Mouse (Mus musculus): ENCODE measurements around the gene Stambpl1. TPM values are rescaled to one million over a fixed set of nuclear protein-coding genes. Genes with fewer than 3 reads are reported as not detected.

The Stambpl1 gene
- total RNA-seq, 2 experiments from 2014 or later = 3.3 to 3.6 TPM

GRCm38 (mm10) chr19:34268991-34269390 lies 77.0 kb downstream of the Stambpl1 start:
- intact Hi-C loops (cut with DNase I) = no loop called here
- DNase-seq (ENCODE audit: low spot score) = no peak

DNA sequence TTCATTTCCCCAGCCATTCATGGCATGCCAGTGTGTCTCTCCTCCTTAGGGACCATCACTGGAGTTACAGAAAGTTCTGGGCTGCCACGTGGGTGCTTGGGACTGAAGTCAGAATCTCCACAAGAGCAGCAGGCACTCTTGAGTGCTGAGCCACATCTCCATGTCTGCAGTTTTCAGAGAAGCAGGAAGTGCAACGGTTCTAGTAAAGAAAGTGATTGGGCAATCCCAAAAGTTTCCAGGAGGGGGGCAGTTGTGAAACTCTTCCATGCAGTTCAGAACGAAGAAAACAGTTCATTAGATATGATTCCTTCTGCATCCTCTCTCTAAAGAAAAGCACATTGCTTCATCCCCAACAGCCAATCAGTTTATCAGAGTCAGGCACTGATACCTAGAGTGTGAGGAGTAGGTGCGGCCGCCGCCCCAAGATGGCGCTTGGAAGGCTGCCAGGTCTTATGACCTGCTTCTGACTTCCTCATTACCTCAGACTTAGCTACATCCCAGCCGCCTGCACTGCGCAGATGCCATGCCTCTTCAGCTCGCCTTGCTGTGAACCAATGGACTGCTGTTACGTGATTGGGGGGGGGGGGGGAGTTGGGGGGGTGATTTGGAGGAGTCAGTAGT lies 78.2 kb downstream of the Stambpl1 start:
- intact Hi-C loops (cut with DNase I) = no loop called here
- no peak for DNase-seq (ENCODE audit: low spot score)

DNA sequence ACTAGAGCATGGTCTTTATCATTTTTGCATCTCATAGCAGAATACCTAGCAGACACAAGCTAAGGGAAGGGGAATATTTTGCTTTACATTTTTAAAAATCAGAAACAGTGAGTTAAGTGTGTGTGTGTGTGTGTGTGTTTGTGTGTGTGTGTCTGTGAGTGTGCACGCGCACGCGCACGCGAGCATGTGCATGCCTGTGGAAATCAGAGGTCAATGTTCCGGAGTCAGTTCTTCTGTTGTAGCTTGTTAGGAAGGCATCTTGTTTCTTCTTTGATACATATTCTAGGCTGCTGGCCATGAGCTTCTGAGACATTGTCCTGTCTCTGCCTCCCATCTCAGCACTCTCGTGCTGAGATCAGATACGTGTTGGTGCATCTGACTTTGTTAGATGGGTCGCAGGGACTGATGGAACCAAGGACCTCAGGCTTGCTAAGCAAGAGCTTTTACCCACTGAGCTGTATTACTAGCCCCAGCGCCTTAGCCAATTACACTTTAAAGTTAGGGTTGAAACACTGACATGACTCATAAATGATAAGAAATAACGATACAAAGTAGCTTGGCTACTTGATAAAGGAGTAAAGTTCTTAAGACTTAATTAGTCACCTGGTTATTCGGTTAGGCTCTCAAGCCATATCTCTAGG lies 78.9 kb downstream of the Stambpl1 start:
- intact Hi-C loops (cut with DNase I) = no loop called here

GRCm38 (mm10) chr19:34273073-34273472 lies 81.0 kb downstream of the Stambpl1 start:
- intact Hi-C loops (cut with DNase I) = no loop called here
- no peak for DNase-seq (ENCODE audit: low spot score)

More for the DNA sequence above, 78.9 kb downstream of the Stambpl1 start:
- no peak for DNase-seq (ENCODE audit: low spot score)

DNA sequence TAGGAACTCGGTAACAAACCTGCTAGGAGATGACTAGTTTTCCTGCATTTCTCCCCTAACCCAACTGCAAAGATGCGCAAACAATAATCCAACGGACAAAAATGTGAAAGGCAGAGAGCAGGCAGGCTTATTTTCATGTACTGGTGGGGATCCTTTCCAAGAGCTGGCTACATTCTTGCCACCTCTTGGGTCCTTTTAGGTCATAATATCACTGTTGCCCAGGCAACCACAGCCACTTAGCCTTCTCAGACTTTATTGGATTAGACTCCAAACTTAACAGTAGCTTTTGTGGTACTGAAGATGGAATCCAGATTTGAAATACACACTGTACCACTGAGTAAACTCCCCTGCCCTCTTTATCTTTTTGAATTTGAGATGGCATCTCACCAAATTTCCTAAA lies 86.0 kb downstream of the Stambpl1 start:
- intact Hi-C loops (cut with DNase I) = no loop called here
- no peak for DNase-seq (ENCODE audit: low spot score)

- intact Hi-C loops (cut with DNase I) = loop anchor here (1.0 kb wide), 1 partner anchor 39 kb away; no protein-coding TSS in a partner anchor
- DNase-seq (ENCODE audit: low spot score) = no peak
These were observed 91.6 kb downstream of the Stambpl1 start for GRCm38 (mm10) chr19:34283614-34284013.

DNA sequence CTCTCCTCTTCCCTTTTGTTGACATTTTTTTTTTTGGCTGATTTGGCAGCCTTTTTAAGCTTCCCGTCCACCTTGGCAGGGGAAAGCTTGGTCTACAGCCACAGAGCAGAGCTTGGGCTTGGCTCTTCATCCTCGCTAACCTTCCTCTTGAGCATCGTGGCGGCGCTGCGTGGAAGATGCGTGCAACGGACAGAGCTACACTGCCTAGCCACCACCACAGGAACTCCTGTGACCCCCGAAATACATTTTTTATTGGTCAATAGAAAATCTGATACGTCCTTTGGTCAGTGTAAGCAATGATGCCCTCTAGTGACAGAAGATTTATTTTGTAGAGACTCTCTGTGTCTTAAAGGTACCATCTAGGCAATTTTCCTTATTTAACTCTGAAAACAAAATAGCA lies 92.4 kb downstream of the Stambpl1 start:
- DNase-seq (ENCODE audit: low spot score) = no peak
- intact Hi-C loops (cut with DNase I) = loop anchor here (1.0 kb wide), 1 partner anchor 40 kb away; no protein-coding TSS in a partner anchor

DNA sequence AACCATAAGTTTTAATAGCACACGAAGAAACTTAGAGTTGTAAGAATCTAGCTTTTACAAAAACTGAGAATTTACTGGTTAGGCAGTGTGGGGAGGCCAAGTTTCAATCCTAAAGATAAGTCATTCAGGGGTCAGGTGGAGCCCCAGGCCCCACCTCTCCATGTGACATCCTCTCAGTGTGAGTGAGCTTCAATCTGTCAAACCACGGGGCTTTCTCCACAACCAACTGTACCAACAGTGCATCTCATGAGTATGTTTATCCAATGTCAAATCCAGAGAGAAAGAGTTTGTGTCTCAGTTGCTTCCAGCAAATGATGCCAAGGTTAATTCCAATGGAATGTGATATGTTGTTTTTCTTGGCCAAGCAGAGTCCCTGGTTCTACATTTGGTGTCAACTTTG lies 92.8 kb downstream of the Stambpl1 start:
- DNase-seq (ENCODE audit: low spot score) = no peak
- intact Hi-C loops (cut with DNase I) = loop anchor here (1.0 kb wide), 1 partner anchor 41 kb away; no protein-coding TSS in a partner anchor

DNA sequence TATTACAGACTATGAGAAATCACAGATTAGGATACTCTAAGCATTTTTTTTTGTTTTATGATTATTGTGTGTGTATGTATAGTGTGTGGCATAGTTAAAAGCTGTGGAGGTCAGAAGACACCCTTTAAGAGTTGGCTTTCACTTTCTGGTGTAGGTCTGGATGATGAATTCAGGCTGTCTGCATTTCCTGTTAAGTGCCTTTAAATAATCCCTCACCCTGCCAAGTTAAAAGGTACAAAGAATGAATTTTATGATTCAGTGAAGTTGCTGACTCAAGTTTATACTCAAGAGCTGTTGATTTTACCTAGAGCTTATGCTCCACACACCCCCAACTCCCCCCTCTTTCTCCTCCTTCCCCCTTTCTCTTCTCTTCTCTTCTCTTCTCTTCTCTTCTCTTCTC lies 95.2 kb downstream of the Stambpl1 start:
- intact Hi-C loops (cut with DNase I) = no loop called here
- no peak for DNase-seq (ENCODE audit: low spot score)

- no peak for DNase-seq (ENCODE audit: low spot score)
- intact Hi-C loops (cut with DNase I) = no loop called here
These were observed 95.8 kb downstream of the Stambpl1 start for GRCm38 (mm10) chr19:34287656-34288415.

- no peak for DNase-seq (ENCODE audit: low spot score)
- intact Hi-C loops (cut with DNase I) = no loop called here
These were observed 96.7 kb downstream of the Stambpl1 start for GRCm38 (mm10) chr19:34288696-34289095.

Other genes with a start within 250 kb of the Stambpl1 start
- not detected for gene Lipf, start 231.0 kb upstream of the Stambpl1 start, total RNA-seq (2021)
- not detected for gene Lipk, start 183.9 kb upstream of the Stambpl1 start, total RNA-seq (2021)
- not detected for gene Lipn, start 124.9 kb upstream of the Stambpl1 start, total RNA-seq (2021)
- gene Lipm, start 91.3 kb upstream of the Stambpl1 start, total RNA-seq (2021) = not detected
- not detected for gene Ankrd22, start 26.2 kb upstream of the Stambpl1 start, total RNA-seq (2021)
- gene Acta2, start 63.4 kb downstream of the Stambpl1 start, total RNA-seq (2021) = 100 to 1,000 TPM; 250 to 346 TPM
- gene Fas, start 98.4 kb downstream of the Stambpl1 start, total RNA-seq (2021) = 10 to 100 TPM in 1 of 2 experiments, 1 to 10 TPM in 1; 9.5 to 11.1 TPM

Measured in heart, postnatal 25 days (tissue).